Mouse (Mus musculus) brain, embryonic 18.5 days (tissue): ENCODE measurements at regions not wholly inside any gene's neighbourhood (a gene's known extent, or its start where the extent isn't known, plus 50 kb on each side); places are given as distances from the start of the nearest gene placed in this dataset.

Source experiments
- DNase-seq: peaks from one replicate; pipeline ENCODE4 v3.0.0-alpha.2; 2012; ENCODE audit warnings: low read depth, low spot score

- DNase-seq, result no peak
Measured at GRCm38 (mm10) chr10:37323689-37324088, 185.0 kb upstream of the Marcks start.

- DNase-seq, result no peak
Measured at GRCm38 (mm10) chr10:37322809-37323208, 184.1 kb upstream of the Marcks start.

GRCm38 (mm10) chr10:37322310-37322709 is 183.6 kb upstream of the Marcks start:
- no peak for DNase-seq

GRCm38 (mm10) chr10:37321171-37321570 is 182.5 kb upstream of the Marcks start:
- DNase-seq, result no peak

GRCm38 (mm10) chr10:37319746-37320430 is 181.2 kb upstream of the Marcks start:
- no peak for DNase-seq

GRCm38 (mm10) chr10:37316701-37317100 is 178.0 kb upstream of the Marcks start:
- no peak for DNase-seq

- DNase-seq, result no peak
Measured at GRCm38 (mm10) chr10:37315804-37316203, 177.1 kb upstream of the Marcks start.

- peak; percentile 20 for DNase-seq
Measured at GRCm38 (mm10) chr10:37314746-37315430, 176.2 kb upstream of the Marcks start.

- DNase-seq, result no peak
Measured at GRCm38 (mm10) chr10:37313461-37313860, 174.7 kb upstream of the Marcks start.

- DNase-seq, result no peak
Measured at GRCm38 (mm10) chr10:37310266-37310945, 171.7 kb upstream of the Marcks start.

GRCm38 (mm10) chr10:37304656-37305055 is 165.9 kb upstream of the Marcks start:
- no peak for DNase-seq

GRCm38 (mm10) chr10:37300181-37300889 is 161.6 kb upstream of the Marcks start:
- DNase-seq, result peak; percentile 16

GRCm38 (mm10) chr10:37298689-37299421 is 160.1 kb upstream of the Marcks start:
- peak; percentile 65 for DNase-seq

GRCm38 (mm10) chr10:37294231-37294630 is 155.5 kb upstream of the Marcks start:
- no peak for DNase-seq

GRCm38 (mm10) chr10:37293292-37293691 is 154.6 kb upstream of the Marcks start:
- no peak for DNase-seq

GRCm38 (mm10) chr10:37291639-37292495 is 153.1 kb upstream of the Marcks start:
- DNase-seq, result no peak

- no peak for DNase-seq
Measured at GRCm38 (mm10) chr10:37289964-37290704, 151.4 kb upstream of the Marcks start.

GRCm38 (mm10) chr10:37286305-37286704 is 147.6 kb upstream of the Marcks start:
- no peak for DNase-seq

- DNase-seq, result no peak
Measured at GRCm38 (mm10) chr10:37282951-37283350, 144.2 kb upstream of the Marcks start.

GRCm38 (mm10) chr10:37280823-37281222 is 142.1 kb upstream of the Marcks start:
- no peak for DNase-seq
